Mouse (Mus musculus): ENCODE measurements around the gene Spsb1.

Gene Spsb1

DNA sequence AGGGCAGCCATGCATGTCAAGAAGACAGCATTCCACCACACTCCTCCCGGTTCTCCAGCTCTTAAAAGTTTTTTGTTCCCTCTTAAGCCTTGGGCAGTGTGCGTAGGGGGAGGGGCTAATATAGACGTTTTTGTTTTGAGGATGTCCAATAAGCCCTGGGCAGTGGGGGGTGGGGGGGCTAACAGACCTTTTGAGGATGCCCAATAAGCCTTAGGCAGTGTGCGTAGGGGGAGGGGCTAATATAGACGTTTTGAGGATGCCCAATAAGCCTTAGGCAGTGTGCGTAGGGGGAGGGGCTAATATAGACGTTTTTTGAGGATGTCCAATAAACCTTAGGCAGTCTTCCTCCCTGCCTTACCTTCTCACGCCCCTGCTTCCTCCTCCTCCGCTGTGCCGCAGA is 5.0 kb upstream of the Spsb1 start:
- in situ Hi-C loops (cut with MboI; ENCODE audit: low pct_unique_long_range_greater_than_20kb in 1 of 2, low sequenced_read_pairs in 2 of 2, unreplicated experiment in 1 of 2) = loop anchor here (5.0 kb wide), 2 partner anchors 68 to 158 kb away; no protein-coding TSS in a partner anchor

DNA sequence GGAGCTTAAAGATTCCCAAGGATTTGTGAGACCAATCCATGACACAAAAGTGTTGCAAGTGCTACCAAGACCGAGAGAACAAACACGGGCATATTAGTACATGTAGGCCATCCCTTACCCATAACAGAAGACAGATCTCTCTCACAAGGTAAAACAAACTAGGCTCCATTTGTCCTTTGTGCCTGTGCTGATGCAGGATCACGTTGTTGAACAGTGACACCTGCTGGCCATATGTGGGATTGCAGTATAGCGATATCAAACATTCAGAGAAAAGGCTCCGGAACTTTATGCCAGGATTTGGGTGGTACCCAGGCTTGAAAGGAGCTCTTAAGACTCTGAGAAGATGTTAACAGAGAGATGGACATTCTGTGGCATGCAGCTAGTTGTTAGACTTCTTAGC is 3.7 kb upstream of the Spsb1 start:
- in situ Hi-C loops (cut with MboI; ENCODE audit: low pct_unique_long_range_greater_than_20kb in 1 of 2, low sequenced_read_pairs in 2 of 2, unreplicated experiment in 1 of 2) = loop anchor here (5.0 kb wide), 2 partner anchors 66 to 156 kb away; no protein-coding TSS in a partner anchor

DNA sequence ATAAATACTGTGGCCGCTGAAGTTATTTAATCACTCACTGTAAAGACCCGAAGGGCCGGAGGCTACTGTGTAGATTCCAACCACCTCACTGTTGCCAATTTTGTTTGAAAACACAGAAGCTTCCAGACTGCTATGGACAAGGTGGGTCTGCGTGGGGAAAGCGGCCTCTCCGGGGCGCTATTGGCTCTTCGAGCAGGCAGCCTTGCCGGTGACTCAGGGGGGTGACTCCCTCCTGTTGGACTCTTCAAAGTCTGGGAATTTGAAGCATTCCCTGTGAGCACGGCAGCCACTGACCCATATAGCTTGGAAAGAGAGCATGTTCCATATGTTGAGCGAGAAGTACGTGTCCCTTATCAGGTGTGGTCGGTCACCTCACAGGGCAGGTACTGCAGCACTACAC is 1.2 kb upstream of the Spsb1 start:
- in situ Hi-C loops (cut with MboI; ENCODE audit: low pct_unique_long_range_greater_than_20kb in 1 of 2, low sequenced_read_pairs in 2 of 2, unreplicated experiment in 1 of 2) = loop anchor here (5.0 kb wide), 2 partner anchors 64 to 154 kb away; no protein-coding TSS in a partner anchor

DNA sequence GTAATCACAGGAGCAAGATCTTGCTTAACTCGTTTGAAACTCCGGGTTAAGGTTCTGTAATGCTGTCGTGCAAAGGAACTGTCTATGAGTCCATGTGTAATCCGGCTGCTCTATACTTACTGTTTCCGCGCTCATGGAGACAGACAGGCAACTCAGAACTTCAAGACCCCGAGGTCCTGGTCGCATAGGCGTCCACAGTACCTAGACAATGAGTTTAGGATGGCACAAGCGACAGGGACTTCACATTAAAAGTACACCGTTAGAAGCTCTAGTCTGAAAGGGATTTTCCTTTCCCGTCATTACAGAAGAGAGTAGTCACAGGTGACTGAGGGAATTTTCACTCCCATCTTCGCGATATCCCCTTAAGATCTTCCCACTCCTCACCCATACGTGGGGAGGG is 788 bp upstream of the Spsb1 start:
- in situ Hi-C loops (cut with MboI; ENCODE audit: low pct_unique_long_range_greater_than_20kb in 1 of 2, low sequenced_read_pairs in 2 of 2, unreplicated experiment in 1 of 2) = loop anchor here (5.0 kb wide), 2 partner anchors 63 to 153 kb away; no protein-coding TSS in a partner anchor

DNA sequence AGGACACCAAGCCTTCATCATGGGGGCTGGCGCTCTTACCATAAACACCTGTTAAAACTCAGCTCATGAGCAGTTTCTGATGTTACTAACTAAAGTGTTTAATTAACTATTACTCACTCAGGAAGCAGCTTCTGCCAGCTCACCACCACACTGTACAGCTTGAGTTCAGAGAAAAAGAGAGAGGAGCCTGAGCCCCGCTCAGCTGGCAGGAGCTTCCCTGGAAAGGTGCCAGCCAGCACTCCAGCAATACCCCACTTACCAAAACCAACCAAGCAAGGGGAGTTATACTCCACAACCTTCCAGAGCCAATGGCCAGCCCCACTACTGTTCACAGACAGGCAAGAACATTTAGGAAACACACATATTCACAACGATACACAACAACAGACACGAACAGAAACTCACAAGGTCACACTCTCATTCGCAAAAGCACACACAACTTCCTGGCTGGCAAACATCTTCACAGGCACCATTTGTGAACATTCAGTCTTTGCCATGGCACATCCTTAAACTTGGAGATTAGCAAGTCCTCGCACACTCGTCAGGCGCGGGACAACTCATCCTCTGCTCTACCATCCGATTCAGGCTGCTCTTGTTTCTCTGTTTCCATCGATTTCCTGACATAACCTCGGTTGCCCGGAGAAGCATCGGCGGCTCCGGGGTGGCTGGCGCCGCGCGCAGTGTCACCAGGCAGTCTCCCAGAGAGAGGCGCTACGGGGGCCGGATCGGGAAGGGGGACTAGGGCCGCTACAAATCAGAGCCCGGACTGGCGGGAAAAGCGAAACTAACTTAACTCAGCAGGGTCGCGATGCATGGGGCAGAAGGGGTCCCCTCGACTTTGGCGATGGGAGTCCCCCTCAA is 992 bp downstream of the Spsb1 start:
- in situ Hi-C loops (cut with MboI; ENCODE audit: low pct_unique_long_range_greater_than_20kb in 1 of 2, low sequenced_read_pairs in 2 of 2, unreplicated experiment in 1 of 2) = no loop called here

DNA sequence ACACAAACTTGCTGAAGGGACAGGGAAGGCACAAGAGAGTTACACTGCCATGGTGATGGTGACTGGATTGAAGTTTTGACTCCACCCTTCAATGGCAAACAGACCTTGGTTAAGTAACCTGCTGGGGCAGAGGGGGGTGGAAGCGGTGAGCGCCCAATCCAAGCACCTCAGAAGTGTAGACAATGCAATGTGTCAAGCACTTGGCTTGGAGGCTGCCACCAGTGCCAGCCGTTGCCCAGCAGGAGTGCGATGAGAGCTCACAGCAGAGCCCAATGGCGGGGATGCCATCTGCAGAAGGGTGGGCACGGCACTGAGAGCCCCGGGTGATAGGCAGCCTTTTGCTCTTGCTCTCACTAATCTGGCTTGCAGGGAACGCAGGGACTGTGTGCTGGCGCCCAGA is 2.6 kb downstream of the Spsb1 start:
- in situ Hi-C loops (cut with MboI; ENCODE audit: low pct_unique_long_range_greater_than_20kb in 1 of 2, low sequenced_read_pairs in 2 of 2, unreplicated experiment in 1 of 2) = no loop called here

DNA sequence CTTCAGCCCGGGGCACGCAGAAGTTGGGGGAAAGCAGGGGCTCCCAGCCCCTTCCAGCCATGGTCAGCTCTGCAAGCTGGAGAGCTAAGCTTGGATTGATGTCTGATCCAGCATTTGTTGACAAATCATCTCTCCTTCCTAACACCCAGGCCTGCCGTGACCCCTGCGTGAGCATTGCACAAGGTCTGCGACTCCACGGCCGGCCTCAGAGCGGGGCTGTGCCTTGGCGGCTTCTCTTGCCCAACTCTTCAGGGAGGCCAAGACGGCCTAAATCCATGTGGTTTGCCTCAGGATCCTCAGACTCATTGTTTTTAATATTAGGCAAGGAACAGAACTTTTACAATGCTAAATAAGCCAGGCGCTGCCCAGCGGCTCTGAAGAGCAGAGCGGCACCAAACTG is 3.6 kb downstream of the Spsb1 start:
- in situ Hi-C loops (cut with MboI; ENCODE audit: low pct_unique_long_range_greater_than_20kb in 1 of 2, low sequenced_read_pairs in 2 of 2, unreplicated experiment in 1 of 2) = no loop called here

DNA sequence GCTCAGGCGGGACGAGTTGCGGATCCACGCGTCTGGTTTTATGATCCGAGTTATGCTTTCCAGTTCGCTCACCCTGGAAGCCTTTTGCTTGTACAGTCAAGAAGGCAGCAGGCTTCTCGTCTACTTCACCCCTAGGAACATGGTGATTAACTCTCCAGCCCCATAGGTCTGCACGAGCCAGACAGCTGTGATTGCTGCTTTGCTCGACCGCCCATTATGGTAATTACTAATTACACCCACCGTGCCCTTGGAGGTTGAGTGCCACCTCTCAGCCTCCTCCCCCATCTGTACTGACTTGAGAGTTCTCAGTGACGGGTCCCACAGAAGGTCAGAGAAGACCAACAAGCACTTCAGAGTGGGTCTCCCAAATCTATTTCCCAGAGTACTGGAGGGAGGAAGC is 5.2 kb downstream of the Spsb1 start:
- in situ Hi-C loops (cut with MboI; ENCODE audit: low pct_unique_long_range_greater_than_20kb in 1 of 2, low sequenced_read_pairs in 2 of 2, unreplicated experiment in 1 of 2) = no loop called here

DNA sequence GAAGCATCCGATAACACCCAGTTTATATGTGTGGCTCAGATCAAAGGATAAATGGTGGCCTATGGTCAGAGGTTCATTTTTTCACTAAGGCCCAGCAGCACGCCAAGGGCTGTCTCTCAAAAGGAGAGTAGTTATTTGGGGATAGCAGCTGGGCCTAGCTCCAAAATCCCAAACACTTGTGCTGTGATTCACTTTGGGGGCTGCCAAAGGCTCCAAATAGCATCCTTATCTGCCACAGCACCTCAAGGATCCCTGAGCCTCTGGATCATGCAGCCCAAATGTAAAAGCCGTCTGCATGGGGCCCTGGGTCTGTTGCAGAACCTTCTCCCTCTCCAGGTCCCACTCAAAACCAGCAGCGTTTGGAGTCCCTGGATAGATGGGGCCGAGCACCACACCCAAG is 6.7 kb downstream of the Spsb1 start:
- in situ Hi-C loops (cut with MboI; ENCODE audit: low pct_unique_long_range_greater_than_20kb in 1 of 2, low sequenced_read_pairs in 2 of 2, unreplicated experiment in 1 of 2) = no loop called here

DNA sequence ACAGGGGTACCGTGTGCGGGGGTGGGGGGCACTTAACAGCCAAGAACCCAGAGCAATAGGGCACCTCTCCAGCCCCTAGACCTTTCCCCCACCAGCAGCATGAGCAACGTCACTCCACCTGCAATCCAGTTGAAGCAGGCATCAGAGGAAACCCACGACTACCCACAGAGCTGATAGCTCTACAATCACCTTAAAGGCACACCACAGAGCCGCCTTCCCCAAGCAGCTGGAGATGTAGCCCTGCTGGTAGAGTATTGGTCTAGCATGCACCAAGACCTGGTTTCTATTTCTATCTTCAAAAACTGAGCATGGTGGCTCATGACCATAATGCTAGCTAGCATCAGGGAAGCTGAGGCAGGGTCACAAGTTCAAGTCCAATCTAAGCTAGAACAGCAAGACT is 7.4 kb downstream of the Spsb1 start:
- in situ Hi-C loops (cut with MboI; ENCODE audit: low pct_unique_long_range_greater_than_20kb in 1 of 2, low sequenced_read_pairs in 2 of 2, unreplicated experiment in 1 of 2) = no loop called here

DNA sequence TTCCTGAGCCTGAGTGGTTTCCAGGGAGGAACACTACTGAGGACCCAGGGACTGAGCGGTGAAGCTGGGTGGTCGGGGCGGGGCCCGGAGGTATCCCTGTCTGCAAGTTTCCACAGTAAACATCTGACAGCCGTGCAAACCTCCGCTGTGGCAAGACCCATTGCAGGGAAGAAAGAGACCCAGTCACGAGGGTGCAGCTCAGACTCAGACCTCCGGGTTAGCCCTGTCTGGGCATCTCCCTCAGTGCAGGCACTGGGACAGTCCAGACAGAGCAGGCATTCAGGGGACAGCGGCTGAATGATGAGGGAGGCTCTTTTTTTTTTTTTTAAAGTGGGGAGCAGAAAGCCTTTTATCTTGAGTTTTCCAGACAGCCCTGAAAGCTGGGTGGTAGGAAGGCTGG is 9.6 kb downstream of the Spsb1 start:
- in situ Hi-C loops (cut with MboI; ENCODE audit: low pct_unique_long_range_greater_than_20kb in 1 of 2, low sequenced_read_pairs in 2 of 2, unreplicated experiment in 1 of 2) = no loop called here

DNA sequence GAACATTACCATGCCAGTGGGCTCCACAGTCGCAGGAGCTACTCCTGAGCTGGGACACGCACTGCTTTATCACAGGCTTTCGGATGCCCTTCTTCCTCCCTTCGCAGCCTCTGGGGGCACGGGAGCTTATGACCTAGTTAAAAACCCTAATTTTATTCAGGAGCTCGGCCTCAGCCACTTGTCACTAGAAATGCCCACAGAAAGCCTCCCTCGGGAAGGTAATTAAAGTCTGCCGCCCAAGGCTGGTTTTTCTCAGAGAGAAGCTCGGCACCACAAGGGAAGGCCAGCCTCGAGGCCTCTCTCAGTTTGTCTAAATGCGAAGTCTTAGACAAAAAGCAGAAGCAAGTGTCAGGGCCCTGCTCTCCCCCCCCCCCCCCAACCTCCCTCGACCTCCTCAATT is 10.6 kb downstream of the Spsb1 start:
- in situ Hi-C loops (cut with MboI; ENCODE audit: low pct_unique_long_range_greater_than_20kb in 1 of 2, low sequenced_read_pairs in 2 of 2, unreplicated experiment in 1 of 2) = no loop called here

DNA sequence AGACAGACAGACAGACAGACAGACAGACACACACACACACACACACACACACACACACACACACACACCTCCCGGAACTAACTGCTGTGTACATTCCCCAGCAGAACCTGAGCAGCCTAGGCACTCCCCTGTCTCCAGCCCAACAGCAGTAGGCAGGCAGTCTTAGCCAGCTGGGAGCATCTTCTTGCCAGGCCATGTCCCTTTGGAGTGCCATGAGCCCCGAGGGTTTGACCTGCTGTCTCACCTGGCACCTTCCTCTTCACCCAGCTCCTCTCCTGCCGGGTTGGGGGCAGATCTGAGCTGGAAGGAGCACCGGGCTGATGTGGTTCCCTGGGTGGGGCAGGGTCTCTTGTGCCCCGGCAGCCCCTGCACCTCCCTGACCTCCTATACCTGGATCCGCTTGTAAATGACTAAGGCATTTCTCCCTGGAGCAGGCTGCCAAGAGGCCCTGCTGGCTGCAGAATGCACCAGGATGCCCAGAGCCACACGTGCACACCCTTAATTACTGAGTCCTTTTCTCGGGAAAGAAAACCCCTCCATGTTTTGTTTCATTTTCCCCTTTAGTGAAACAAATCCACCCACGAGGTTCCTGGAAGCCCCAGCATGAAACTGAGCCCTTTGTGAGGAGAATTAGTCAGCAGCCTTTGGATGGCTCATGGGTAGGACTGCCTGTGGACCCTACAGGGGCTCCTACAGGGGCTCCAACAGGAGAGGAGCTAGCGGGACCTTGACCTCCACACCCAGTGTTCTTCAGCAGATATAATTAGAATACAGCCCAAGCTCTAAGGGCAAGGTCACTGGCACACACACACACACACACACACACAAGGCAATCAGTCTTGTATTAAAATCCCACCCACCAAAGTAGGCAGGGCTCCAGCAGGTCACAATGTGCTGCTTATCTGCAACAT is 11.8 kb downstream of the Spsb1 start:
- in situ Hi-C loops (cut with MboI; ENCODE audit: low pct_unique_long_range_greater_than_20kb in 1 of 2, low sequenced_read_pairs in 2 of 2, unreplicated experiment in 1 of 2) = no loop called here

DNA sequence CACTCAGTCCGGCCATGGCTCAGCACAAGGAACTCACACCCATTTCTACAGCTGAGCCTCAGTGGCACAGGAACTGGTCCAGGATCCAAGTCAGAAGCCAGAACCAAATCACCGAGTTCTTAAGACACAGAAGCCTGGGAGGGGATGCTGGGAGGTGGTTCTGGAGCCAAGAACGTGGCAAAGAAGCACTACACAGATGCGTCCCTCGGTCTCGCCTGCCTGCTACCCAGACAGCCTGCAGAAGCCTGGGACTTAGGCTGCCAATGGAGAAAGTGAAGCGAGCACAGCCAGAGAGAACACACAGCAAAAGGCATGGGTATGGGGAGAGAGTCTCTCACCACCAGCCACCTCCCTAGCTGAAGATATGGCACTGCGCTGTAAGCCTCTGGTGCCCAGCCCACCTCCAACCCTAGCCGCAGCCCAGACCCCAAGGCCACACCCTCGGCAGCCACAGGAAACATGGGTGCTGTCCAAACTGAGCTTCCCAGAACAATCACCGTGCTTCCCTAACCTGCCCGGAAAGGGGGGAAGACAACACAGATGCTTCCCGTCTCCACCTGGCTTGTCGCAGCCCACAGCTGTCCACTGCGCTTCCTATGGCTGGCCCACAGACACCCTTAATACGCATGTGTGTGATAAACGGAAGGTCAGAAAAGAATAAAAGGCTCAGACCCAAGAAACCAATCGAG is 13.6 kb downstream of the Spsb1 start:
- in situ Hi-C loops (cut with MboI; ENCODE audit: low pct_unique_long_range_greater_than_20kb in 1 of 2, low sequenced_read_pairs in 2 of 2, unreplicated experiment in 1 of 2) = no loop called here

DNA sequence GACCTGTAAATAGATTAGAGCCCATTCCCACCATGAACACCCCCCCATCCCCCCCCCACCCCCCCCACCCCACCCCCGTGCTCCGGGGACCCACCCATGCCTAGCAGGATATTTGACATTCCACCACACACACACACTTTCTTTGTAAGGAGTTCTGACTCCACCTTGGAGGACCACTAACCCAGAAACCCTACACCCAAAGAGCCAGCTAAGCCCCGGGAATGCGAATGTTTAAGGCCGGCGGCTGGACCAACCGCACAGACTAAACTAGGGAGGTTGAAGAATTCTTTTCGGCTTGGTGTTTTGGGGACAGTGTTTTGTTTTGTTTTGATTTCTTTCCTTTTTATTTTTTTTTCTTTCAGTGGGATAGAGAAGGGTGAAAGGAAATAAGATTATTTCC is 16.1 kb downstream of the Spsb1 start:
- in situ Hi-C loops (cut with MboI; ENCODE audit: low pct_unique_long_range_greater_than_20kb in 1 of 2, low sequenced_read_pairs in 2 of 2, unreplicated experiment in 1 of 2) = no loop called here

DNA sequence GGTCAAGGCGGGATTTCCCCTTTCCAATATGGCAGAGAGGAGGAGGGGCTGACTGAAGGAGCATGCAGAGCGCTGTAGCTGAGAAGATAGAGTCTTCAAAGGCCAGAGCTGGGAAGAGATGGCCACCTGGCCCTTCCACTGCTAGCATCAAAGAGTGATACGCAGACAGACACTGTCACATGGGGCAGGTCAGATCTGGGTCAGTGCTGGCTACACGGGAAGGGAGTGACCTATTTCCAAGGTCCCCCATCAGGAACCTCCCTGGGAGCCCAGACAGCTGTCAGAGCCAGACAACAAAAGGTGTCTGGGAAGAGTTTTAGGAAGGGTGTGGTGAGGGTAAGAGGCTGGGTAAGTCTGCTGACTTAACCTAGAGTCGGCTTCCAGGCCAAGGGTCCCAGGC is 17.9 kb downstream of the Spsb1 start:
- in situ Hi-C loops (cut with MboI; ENCODE audit: low pct_unique_long_range_greater_than_20kb in 1 of 2, low sequenced_read_pairs in 2 of 2, unreplicated experiment in 1 of 2) = no loop called here

DNA sequence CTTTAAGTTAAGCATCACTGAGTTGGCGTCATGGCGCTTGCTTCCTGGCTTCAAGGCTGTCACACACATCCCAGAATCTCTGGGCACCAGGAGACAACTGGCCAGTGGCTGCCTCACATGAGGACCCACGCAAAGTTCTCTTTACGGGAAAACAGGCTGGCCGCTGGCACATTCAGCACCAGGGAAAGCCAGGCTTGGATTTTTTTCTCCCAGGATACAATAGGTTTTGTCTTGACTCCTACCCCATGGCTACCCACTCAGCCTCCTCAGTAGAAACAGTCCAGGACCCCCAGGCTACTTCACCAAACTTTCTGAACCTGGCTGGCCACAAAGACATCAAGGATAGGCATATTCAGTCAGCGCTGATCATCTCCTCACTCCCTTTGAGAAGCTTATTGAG is 19.4 kb downstream of the Spsb1 start:
- in situ Hi-C loops (cut with MboI; ENCODE audit: low pct_unique_long_range_greater_than_20kb in 1 of 2, low sequenced_read_pairs in 2 of 2, unreplicated experiment in 1 of 2) = no loop called here

DNA sequence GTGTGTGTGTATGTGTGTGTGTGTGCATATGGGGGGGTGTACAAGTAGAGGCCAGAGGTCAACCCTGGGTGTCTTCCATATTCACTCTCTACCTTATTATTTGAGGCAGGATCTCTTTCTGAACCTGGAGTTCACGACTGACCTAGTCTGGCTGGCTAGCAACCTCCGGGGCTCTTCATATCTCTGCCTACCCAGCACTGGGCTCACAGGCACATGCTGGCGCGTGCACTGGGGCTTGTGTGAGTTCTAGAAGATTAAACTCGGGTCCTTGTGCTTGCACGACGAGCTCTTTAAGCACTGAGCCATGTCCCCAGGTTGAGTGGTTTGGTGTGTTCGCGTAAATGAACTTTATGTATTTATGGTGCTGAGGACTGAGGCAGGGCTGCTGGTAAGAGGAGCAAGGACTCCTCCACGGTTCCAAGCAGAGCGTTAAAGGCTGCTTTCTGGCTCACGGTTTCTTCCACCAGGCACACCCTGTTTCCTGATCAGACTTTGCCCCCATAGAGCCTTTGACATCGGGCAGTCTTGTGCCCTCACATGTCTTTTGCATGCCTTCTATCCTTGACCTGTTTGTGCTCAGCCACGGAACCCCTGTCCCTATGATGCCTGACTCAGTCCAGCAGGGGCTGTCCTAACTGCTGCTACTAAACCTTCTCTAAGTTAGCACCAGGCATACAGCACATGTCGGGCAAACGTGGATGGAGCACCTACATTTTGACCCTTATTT is 21.2 kb downstream of the Spsb1 start:
- in situ Hi-C loops (cut with MboI; ENCODE audit: low pct_unique_long_range_greater_than_20kb in 1 of 2, low sequenced_read_pairs in 2 of 2, unreplicated experiment in 1 of 2) = no loop called here
